In genomic region chr19:55135918-55136317, GRCm38 (mm10) we compare ENCODE assay signal across 23 mouse cellular contexts. TPM values are rescaled to one million over a fixed set of nuclear protein-coding genes. Genes with fewer than 3 reads are reported as not detected.
"Had no signal": no experiment of that assay in that cellular context is flagged by ENCODE, and none has a peak within 500 bp of the region (broad histone marks: within the 10 kb centered on the region; RNA-seq: fewer than 3 reads in every experiment).

No protein-coding gene starts in this region.

- ATAC-seq: midbrain, embryonic 15.5 days had no signal

- DNase-seq: layer of hippocampus, postnatal 36 days; lung, adult 18-20 months; lung, postnatal 10 days; lung, postnatal 36 days; right cerebral cortex, postnatal 25 days; thymus, adult 2 months; thymus, postnatal 14 days; thymus, postnatal 4 days had no signal

- H3K9ac ChIP-seq: liver, embryonic 14.5 days; lung, embryonic 15.5 days; midbrain, embryonic 12.5 days; midbrain, embryonic 15.5 days; neural tube, embryonic 12.5 days; neural tube, embryonic 15.5 days had no signal

- H3K36me3 ChIP-seq: lung, embryonic 15.5 days; midbrain, embryonic 12.5 days; midbrain, embryonic 15.5 days; neural tube, embryonic 12.5 days; neural tube, embryonic 15.5 days had no signal

- H3K27me3 ChIP-seq: lung, embryonic 15.5 days; midbrain, embryonic 12.5 days; midbrain, embryonic 15.5 days; neural tube, embryonic 12.5 days; neural tube, embryonic 15.5 days had no signal

- H3K4me1 ChIP-seq: midbrain, embryonic 15.5 days had no signal

- H3K4me3 ChIP-seq: left cerebral cortex, adult 2 months; lung, embryonic 15.5 days; megakaryocyte, embryonic 14.5 days; midbrain, embryonic 12.5 days; midbrain, embryonic 15.5 days; neural tube, embryonic 12.5 days; neural tube, embryonic 15.5 days had no signal

- H3K4me2 ChIP-seq: liver, embryonic 11.5 days; lung, embryonic 15.5 days; midbrain, embryonic 12.5 days; midbrain, embryonic 15.5 days; neural tube, embryonic 12.5 days; neural tube, embryonic 15.5 days had no signal

- H3K27ac ChIP-seq: left cerebral cortex, adult 2 months; liver, embryonic 14.5 days; lung, embryonic 15.5 days; midbrain, embryonic 12.5 days; midbrain, embryonic 15.5 days; neural tube, embryonic 12.5 days; neural tube, embryonic 15.5 days; stomach, postnatal 0 days had no signal

- H3K9me3 ChIP-seq: lung, embryonic 15.5 days; megakaryocyte, embryonic 14.5 days; midbrain, embryonic 12.5 days; midbrain, embryonic 15.5 days; neural tube, embryonic 12.5 days; neural tube, embryonic 15.5 days had no signal

RNA-seq across cellular contexts. Expression of gene Tectb, which starts 44.6 kb away (rescaled TPM):
- total RNA-seq: layer of hippocampus, postnatal 36 days; left cerebral cortex, adult 2 months; left cerebral cortex, postnatal 36 days had no signal
- polyA plus RNA-seq: intestine, postnatal 0 days; limb, embryonic 11.5 days; limb, embryonic 14.5 days; liver, embryonic 11.5 days; lung, embryonic 15.5 days; neural tube, embryonic 12.5 days; neural tube, embryonic 15.5 days; spleen, adult 2 months had no signal
